Mouse (Mus musculus) small intestine, adult 2 months (tissue): ENCODE data around the gene Plxnb1. TPM values are rescaled to one million over a fixed set of nuclear protein-coding genes. Genes with fewer than 3 reads are reported as not detected.

Source experiments
- H3K27ac ChIP-seq: fragments of 200-500 bp; 2 replicates; pipeline ENCODE4 v1.5.1; 2012; ENCODE audit warnings: low read depth, low read length, control low read depth, inconsistent platforms; ENCODE audit not compliant: insufficient read depth
- H3K27me3 ChIP-seq: fragments of 200-500 bp; 2 replicates; pipeline ENCODE4 v1.6.1; 2012; ENCODE audit warnings: mild to moderate bottlenecking, moderate library complexity, low read length, inconsistent platforms; ENCODE audit not compliant: control insufficient read depth, insufficient read depth
- H3K36me3 ChIP-seq: fragments of 200-500 bp; 2 replicates; pipeline ENCODE4 v1.6.1; 2012; ENCODE audit warnings: mild to moderate bottlenecking, low read length, control low read depth, inconsistent platforms; ENCODE audit not compliant: control insufficient read depth, insufficient read depth
- H3K4me1 ChIP-seq: fragments of 200-500 bp; 2 replicates; pipeline ENCODE4 v1.6.1; 2012; ENCODE audit warnings: low read length, inconsistent platforms, mixed read lengths; ENCODE audit not compliant: control insufficient read depth, insufficient read depth, insufficient read length
- H3K4me3 ChIP-seq: fragments of 200-500 bp; 2 replicates; pipeline ENCODE4 v1.5.1; 2012; ENCODE audit warnings: low read depth, mild to moderate bottlenecking, control low read depth, inconsistent platforms, low read length, moderate library complexity
- CTCF ChIP-seq: fragments of 200-500 bp; IDR thresholded peaks from 2 replicates; pipeline ENCODE4 v1.5.1; 2012; ENCODE audit warnings: low read depth, mild to moderate bottlenecking, control low read depth, inconsistent platforms, low read length, moderate library complexity, mixed read lengths; ENCODE audit not compliant: insufficient replicate concordance, insufficient read length; ENCODE audit errors: extremely low read depth
- POLR2A ChIP-seq: fragments of 200-500 bp; IDR thresholded peaks from 2 replicates; pipeline ENCODE4 v1.6.1; 2012; ENCODE audit warnings: low read depth, mild to moderate bottlenecking, control low read depth, inconsistent platforms, low read length, moderate library complexity
- WGBS: fragments of 180-500 bp; shearing (Covaris S2); methylation state at CpG from one replicate; pipeline ENCODE4 v1.1.7; 2018; 5-methylcytosine and 5-hydroxymethylcytosine counted together
- polyA plus RNA-seq: library from polyadenylated mRNA; depleted of rRNA; stranded (reverse); fragments of >200 nt; gene quantifications from 2 replicates; pipeline ENCODE4 v1.2.3, GENCODE M21; 2012

Gene Plxnb1
- polyA plus RNA-seq, 1 experiment = 2.6 TPM

DNA sequence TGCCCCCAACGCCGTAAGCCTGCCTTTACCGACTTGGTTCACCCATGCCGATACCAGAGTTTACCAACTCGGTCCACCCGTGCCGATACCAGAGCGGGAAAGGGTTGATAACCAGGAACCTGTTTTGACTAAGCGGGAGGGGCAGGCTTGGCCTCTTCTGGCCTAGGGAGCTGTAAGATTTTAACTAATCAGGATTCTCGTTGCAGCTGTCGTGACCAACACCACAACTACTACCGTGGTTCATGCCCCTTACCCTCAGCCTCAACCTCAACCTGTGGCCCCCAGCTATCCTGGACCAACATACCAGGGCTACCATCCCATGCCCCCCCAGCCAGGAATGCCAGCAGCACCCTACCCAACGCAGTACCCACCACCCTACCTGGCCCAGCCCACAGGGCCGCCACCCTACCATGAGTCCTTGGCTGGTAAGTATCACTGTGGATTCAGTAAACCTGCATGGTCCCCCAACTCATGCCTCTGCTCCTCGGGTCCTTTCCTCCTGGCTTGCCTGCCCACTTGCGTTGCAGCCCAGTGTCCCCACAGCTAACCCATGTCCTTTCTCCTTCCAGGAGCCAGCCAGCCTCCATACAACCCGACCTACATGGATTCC lies 39.0 kb upstream of the Plxnb1 start:
- no peak for TF ChIP-seq POLR2A
- no peak for TF ChIP-seq CTCF
- WGBS = 86% methylated on average over 17 of the region's 17 CpGs
- H3K4me3 ChIP-seq = peak overlapping the region; percentile 59
- H3K27ac ChIP-seq = no peak overlapping the region; the same call in 1 of the 2 replicates
- peaks cover 20% of the 10 kb centered on the region for H3K36me3 ChIP-seq
- peaks cover 24% of the 10 kb centered on the region for H3K4me1 ChIP-seq
- no peaks in the 10 kb centered on the region for H3K27me3 ChIP-seq

DNA sequence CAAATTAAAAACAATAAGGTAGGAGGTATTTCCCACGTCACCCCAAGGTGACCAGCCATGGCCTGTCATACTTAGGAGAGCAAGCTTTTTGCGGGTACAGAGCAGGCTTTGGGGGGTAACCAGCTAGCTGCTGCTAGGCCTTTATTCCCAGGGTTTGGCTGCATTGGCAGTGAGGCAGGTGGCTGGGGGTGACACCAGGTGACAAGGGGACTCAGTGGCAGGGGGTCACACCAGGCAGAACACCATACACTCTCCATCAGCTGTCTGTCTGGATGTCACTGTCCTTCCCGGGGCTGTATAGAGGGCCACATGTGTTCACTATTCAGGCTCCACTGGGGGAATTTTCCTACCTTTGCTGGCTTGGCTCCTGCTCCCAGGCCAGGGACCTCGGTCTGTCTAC lies 38.3 kb upstream of the Plxnb1 start:
- H3K4me1 ChIP-seq = peaks cover 24% of the 10 kb centered on the region
- H3K4me3 ChIP-seq = no peak overlapping the region
- no peaks in the 10 kb centered on the region for H3K27me3 ChIP-seq
- 0 out of 2 replicates have a peak overlapping the region, but pooled peaks have one; percentile 31 for H3K27ac ChIP-seq
- peaks cover 20% of the 10 kb centered on the region for H3K36me3 ChIP-seq
- WGBS = 81% methylated on average over 4 of the region's 4 CpGs
- TF ChIP-seq POLR2A (no peak), CTCF (no peak)

DNA sequence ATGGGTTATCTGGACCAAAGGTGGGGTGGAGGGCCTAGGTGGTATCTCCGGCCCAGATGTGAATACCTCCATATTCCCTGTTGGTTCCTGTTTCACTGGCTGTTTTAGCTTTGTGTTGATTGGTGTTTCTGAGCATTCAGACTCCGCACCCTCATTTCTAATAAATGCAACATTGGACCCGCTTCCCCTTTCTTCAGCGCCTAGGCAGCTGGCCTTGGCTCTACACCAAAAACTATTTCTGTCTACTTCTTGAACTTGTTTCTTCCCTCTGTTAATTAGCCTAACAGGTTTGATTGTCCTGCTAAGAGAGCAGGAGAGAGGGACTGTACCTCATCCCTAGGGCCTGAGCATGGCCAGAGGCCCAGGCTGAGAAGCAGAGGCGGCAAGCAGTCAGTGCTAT lies 37.6 kb upstream of the Plxnb1 start:
- TF ChIP-seq POLR2A (no peak), CTCF (no peak)
- H3K27ac ChIP-seq = peak overlapping the region; percentile 48
- peaks cover 24% of the 10 kb centered on the region for H3K4me1 ChIP-seq
- peak overlapping the region; percentile 61 for H3K4me3 ChIP-seq
- peaks cover 20% of the 10 kb centered on the region for H3K36me3 ChIP-seq
- 82% methylated on average over 5 of the region's 5 CpGs for WGBS
- no peaks in the 10 kb centered on the region for H3K27me3 ChIP-seq

DNA sequence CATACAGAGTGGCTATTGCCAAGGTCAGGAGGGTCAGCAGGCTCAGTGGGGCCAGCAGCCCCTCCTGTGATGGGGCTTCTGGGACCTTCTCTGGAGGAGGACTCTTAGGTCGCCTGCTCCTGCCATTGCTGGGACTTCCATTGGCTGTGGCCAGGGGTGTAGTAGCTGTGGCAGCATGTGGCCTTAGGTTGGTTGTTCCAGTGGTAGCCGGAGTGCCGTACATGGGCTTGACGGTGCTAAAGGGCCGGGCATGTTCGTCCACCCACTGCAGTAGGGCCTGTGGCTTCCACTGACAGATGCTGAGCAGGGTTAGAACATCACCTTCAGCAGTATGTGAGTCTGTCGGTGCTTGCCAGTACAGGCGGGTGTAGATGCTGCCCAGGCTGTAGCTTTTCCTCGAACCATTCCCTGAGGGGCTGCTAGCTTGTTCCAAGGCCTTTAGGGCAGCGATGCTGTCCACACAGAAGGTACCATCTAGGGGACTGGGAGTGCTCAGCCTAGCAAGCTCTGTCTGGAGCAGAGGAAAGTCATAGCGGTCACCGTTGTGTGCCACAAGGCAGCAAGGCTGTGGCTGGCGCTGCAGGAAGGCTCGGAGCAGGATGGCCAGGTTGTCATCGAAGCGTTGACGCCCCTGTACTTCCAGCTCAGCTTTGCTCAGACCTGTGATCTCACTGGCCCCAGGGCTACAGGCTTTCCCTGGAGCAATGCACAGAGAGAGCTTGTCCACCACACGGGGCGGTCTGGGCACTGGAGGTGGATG lies 37.0 kb upstream of the Plxnb1 start:
- H3K27ac ChIP-seq = peak overlapping the region; percentile 93
- no peaks in the 10 kb centered on the region for H3K27me3 ChIP-seq
- peaks cover 20% of the 10 kb centered on the region for H3K36me3 ChIP-seq
- 88% methylated on average over 19 of the region's 19 CpGs for WGBS
- peaks cover 24% of the 10 kb centered on the region for H3K4me1 ChIP-seq
- peak overlapping the region; percentile 61 for H3K4me3 ChIP-seq
- no peak for TF ChIP-seq POLR2A
- no peak for TF ChIP-seq CTCF

DNA sequence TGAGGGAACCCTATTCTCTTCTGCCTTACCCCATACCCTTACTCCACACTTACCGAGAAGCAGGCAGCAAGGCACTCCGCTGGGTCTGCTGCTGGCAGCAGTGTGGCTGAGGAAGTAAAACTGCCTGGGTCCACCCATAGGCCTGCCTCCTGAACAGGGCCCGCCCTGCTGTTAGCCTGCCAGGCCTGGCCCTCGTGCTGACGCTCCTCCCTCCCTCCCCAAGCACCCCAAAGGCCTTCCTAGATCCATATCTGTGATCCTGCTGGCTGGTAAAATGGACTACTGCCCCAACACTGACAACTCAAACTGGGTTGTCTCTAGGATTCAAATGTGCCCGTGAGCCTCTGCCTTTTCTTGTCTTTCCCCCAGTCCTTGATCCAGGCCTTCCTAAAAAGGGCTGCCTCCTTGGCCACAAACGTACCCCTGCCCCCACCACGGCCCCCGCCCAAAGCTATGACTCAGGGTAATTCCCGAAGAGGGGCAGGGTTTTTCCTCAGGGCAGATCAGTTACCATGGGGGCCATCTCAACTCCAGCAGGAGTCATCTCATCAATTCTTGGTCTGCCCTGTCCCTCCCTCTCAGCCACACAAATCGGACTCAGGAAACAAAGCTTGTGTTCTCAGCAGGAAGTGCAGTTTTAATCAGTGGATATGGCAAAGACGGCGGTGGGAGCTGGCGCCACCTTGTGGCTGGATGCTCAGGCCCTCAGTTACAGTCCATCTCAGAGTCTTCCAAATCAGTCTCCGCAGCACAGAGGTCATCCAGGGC lies 35.9 kb upstream of the Plxnb1 start, which contains the start of gene Trex1:
Gene Trex1 (minus strand): TSS at position 599 of the 768 bp plus-strand sequence.
- H3K4me3 ChIP-seq = peak within 1 kb of the TSS; percentile 61
- peak within 1 kb of the TSS; percentile 93 for H3K27ac ChIP-seq
- peak; percentile 94 for TF ChIP-seq POLR2A
- TF ChIP-seq CTCF = peak; percentile 99
- peaks cover 23% of the 10 kb centered on the region for H3K4me1 ChIP-seq
- peaks cover 23% of the 10 kb centered on the region for H3K36me3 ChIP-seq
- no peaks in the 10 kb centered on the region for H3K27me3 ChIP-seq
- 1% methylated on average over 15 of the region's 15 CpGs for WGBS

DNA sequence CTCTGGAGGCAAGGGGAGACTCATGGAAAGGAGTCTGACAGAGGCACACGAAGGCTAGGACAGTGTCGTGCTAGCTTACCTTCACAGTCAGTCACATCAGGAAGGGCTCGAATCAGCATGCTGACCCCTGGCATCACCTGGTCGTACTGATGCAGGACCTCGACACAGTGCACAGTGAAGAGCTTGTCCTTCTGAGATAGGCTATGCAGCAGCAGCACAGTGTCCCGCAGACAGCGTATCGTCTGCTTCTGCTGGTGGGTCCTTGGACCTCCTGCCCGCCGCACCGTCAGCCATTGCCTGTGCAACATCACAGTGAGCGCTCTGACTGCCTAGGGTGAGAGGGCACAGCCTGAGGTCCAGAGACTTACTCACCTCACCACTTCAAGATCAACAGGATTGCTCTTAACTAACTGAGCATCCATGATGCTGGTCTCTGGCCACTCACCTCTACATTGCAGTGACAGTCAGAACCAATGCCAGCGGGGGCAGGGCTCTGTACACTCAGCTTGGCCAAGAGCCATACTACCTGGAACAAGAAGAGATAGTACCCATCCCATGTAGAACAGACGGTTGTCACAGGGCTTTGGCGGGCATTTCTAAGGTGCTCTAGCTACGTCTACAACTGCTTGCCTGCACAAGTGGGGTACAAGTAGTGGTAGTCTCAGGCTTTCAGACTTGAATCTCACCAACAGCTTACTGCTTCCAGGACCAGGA lies 34.8 kb upstream of the Plxnb1 start:
- TF ChIP-seq POLR2A = no peak
- TF ChIP-seq CTCF = no peak
- WGBS = 91% methylated on average over 16 of the region's 16 CpGs
- H3K27ac ChIP-seq = no peak overlapping the region
- peaks cover 31% of the 10 kb centered on the region for H3K36me3 ChIP-seq
- no peaks in the 10 kb centered on the region for H3K27me3 ChIP-seq
- peaks cover 20% of the 10 kb centered on the region for H3K4me1 ChIP-seq
- H3K4me3 ChIP-seq = no peak overlapping the region

DNA sequence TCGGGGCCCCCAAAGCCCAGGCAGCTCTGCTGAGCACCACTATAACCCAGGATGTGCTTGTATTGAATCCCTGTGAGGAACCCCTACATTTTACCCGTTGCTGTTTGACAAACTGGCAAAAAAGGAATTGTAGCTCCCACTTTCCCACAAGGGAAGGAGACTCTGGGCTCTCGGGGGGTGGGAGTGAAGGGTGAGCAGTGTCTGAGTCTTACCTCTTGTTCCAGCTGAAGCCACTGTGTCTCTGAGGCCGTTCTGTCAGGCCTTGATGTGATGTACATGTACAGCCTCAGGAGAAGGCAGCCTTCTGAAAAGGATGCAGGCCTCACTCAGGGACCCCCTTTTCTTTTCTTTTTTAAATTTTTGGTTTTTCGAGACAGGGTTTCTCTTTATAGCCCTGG lies 34.3 kb upstream of the Plxnb1 start:
- H3K4me1 ChIP-seq = peaks cover 17% of the 10 kb centered on the region
- no peak overlapping the region for H3K4me3 ChIP-seq
- H3K27ac ChIP-seq = no peak overlapping the region
- no peak for TF ChIP-seq CTCF
- no peak for TF ChIP-seq POLR2A
- peaks cover 33% of the 10 kb centered on the region for H3K36me3 ChIP-seq
- no peaks in the 10 kb centered on the region for H3K27me3 ChIP-seq
- WGBS = 85% methylated on average over 5 of the region's 5 CpGs
